Mouse (Mus musculus): Measurements from ENCODE around the gene Mipep. TPM values are rescaled to one million over a fixed set of nuclear protein-coding genes. Genes with fewer than 3 reads are reported as not detected.

Gene Mipep
- polyA plus RNA-seq, 1 experiment from 2014 or later, result 18.2 TPM

GRCm38 (mm10) chr14:60743681-60744080 lies 40.7 kb upstream of the Mipep start:
- ATAC-seq (ENCODE audit: insufficient read depth, low FRiP score, low read depth), result no peak
- WGBS, result 52% methylated on average over 9 of the region's 9 CpGs

GRCm38 (mm10) chr14:60745201-60745600 lies 39.2 kb upstream of the Mipep start:
- peak; percentile 21; the same call in 1 of the 2 replicates for ATAC-seq (ENCODE audit: insufficient read depth, low FRiP score, low read depth)
- Histone ChIP-seq H3K4me2 (no peak overlapping the region), H3K9me3 (no peaks in the 10 kb centered on the region), H3K9ac (no peak overlapping the region), H3K27ac (no peak overlapping the region), H3K36me3 (no peaks in the 10 kb centered on the region), H3K4me1 (0 out of 2 replicates have a peak, but pooled peaks cover 7% of the 10 kb centered on the region), H3K4me3 (replicated peaks) (no peak overlapping the region), H3K27me3 (replicated peaks) (no peaks in the 10 kb centered on the region)
- 62% methylated on average over 6 of the region's 6 CpGs for WGBS

More at GRCm38 (mm10) chr14:60743681-60744080, 40.7 kb upstream of the Mipep start:
- no peaks in the 10 kb centered on the region for H3K9me3 ChIP-seq
- H3K27ac ChIP-seq, result no peak overlapping the region
- H3K27me3 ChIP-seq (replicated peaks), result no peaks in the 10 kb centered on the region
- H3K9ac ChIP-seq, result no peak overlapping the region
- H3K4me3 ChIP-seq (replicated peaks), result no peak overlapping the region
- H3K36me3 ChIP-seq, result no peaks in the 10 kb centered on the region
- 0 out of 2 replicates have a peak, but pooled peaks cover 12% of the 10 kb centered on the region for H3K4me1 ChIP-seq
- no peak overlapping the region for H3K4me2 ChIP-seq

- no peaks in the 10 kb centered on the region for H3K27me3 ChIP-seq (replicated peaks)
- 92% methylated on average over 10 of the region's 10 CpGs for WGBS
- H3K9ac ChIP-seq, result no peak overlapping the region
- no peak overlapping the region for H3K27ac ChIP-seq
- H3K36me3 ChIP-seq, result peaks cover 3% of the 10 kb centered on the region; the same call in 1 of the 2 replicates
- H3K4me1 ChIP-seq, result 0 out of 2 replicates have a peak, but pooled peaks cover 7% of the 10 kb centered on the region
- no peak overlapping the region for H3K4me2 ChIP-seq
- ATAC-seq (ENCODE audit: insufficient read depth, low FRiP score, low read depth), result no peak
- H3K4me3 ChIP-seq (replicated peaks), result no peak overlapping the region
- H3K9me3 ChIP-seq, result no peaks in the 10 kb centered on the region
These were observed 38.2 kb upstream of the Mipep start for GRCm38 (mm10) chr14:60746141-60746540.

GRCm38 (mm10) chr14:60747154-60747870 lies 37.1 kb upstream of the Mipep start:
- H3K4me2 ChIP-seq, result no peak overlapping the region
- no peaks in the 10 kb centered on the region for H3K9me3 ChIP-seq
- H3K4me3 ChIP-seq (replicated peaks), result no peak overlapping the region
- H3K27ac ChIP-seq, result no peak overlapping the region
- 85% methylated on average over 21 of the region's 21 CpGs for WGBS
- no peak for ATAC-seq (ENCODE audit: insufficient read depth, low FRiP score, low read depth)
- no peak overlapping the region for H3K9ac ChIP-seq
- peaks cover 9% of the 10 kb centered on the region; the same call in 1 of the 2 replicates for H3K36me3 ChIP-seq
- H3K27me3 ChIP-seq (replicated peaks), result no peaks in the 10 kb centered on the region
- H3K4me1 ChIP-seq, result 0 out of 2 replicates have a peak, but pooled peaks cover 2% of the 10 kb centered on the region

GRCm38 (mm10) chr14:60749880-60750279 lies 34.5 kb upstream of the Mipep start:
- Histone ChIP-seq H3K9me3 (no peaks in the 10 kb centered on the region), H3K4me2 (no peak overlapping the region), H3K36me3 (peaks cover 17% of the 10 kb centered on the region), H3K27me3 (replicated peaks) (no peaks in the 10 kb centered on the region), H3K27ac (no peak overlapping the region), H3K9ac (no peak overlapping the region), H3K4me3 (replicated peaks) (no peak overlapping the region), H3K4me1 (no peaks in the 10 kb centered on the region)
- no peak for ATAC-seq (ENCODE audit: insufficient read depth, low FRiP score, low read depth)
- 72% methylated on average over 12 of the region's 12 CpGs for WGBS

- H3K27ac ChIP-seq, result no peak overlapping the region
- H3K9ac ChIP-seq, result no peak overlapping the region
- H3K4me2 ChIP-seq, result no peak overlapping the region
- H3K9me3 ChIP-seq, result no peaks in the 10 kb centered on the region
- no peak overlapping the region for H3K4me3 ChIP-seq (replicated peaks)
- ATAC-seq (ENCODE audit: insufficient read depth, low FRiP score, low read depth), result no peak
- no peaks in the 10 kb centered on the region for H3K27me3 ChIP-seq (replicated peaks)
- no peaks in the 10 kb centered on the region for H3K4me1 ChIP-seq
- WGBS, result 89% methylated on average over 16 of the region's 16 CpGs
- peaks cover 17% of the 10 kb centered on the region for H3K36me3 ChIP-seq
These were observed 32.8 kb upstream of the Mipep start for GRCm38 (mm10) chr14:60751581-60751980.

GRCm38 (mm10) chr14:60752892-60753800 lies 31.2 kb upstream of the Mipep start:
- H3K36me3 ChIP-seq, result peaks cover 20% of the 10 kb centered on the region
- no peaks in the 10 kb centered on the region for H3K27me3 ChIP-seq (replicated peaks)
- H3K4me1 ChIP-seq, result no peaks in the 10 kb centered on the region
- ATAC-seq (ENCODE audit: insufficient read depth, low FRiP score, low read depth), result no peak; the same call in 1 of the 2 replicates
- no peak overlapping the region for H3K4me3 ChIP-seq (replicated peaks)
- WGBS, result 86% methylated on average over 14 of the region's 14 CpGs
- H3K27ac ChIP-seq, result no peak overlapping the region
- no peak overlapping the region for H3K4me2 ChIP-seq
- H3K9ac ChIP-seq, result no peak overlapping the region
- no peaks in the 10 kb centered on the region for H3K9me3 ChIP-seq

- no peak for ATAC-seq (ENCODE audit: insufficient read depth, low FRiP score, low read depth)
- H3K4me2 ChIP-seq, result no peak overlapping the region
- no peak overlapping the region for H3K27ac ChIP-seq
- H3K9me3 ChIP-seq, result no peaks in the 10 kb centered on the region
- no peaks in the 10 kb centered on the region for H3K4me1 ChIP-seq
- no peak overlapping the region for H3K4me3 ChIP-seq (replicated peaks)
- 94% methylated on average over 10 of the region's 10 CpGs for WGBS
- no peaks in the 10 kb centered on the region for H3K27me3 ChIP-seq (replicated peaks)
- H3K9ac ChIP-seq, result no peak overlapping the region
- peaks cover 20% of the 10 kb centered on the region for H3K36me3 ChIP-seq
These were observed 30.6 kb upstream of the Mipep start for GRCm38 (mm10) chr14:60753801-60754126.

- no peak for ATAC-seq (ENCODE audit: insufficient read depth, low FRiP score, low read depth)
- H3K4me2 ChIP-seq, result no peak overlapping the region
- WGBS, result 95% methylated on average over 5 of the region's 5 CpGs
- peaks cover 20% of the 10 kb centered on the region for H3K36me3 ChIP-seq
- no peak overlapping the region for H3K27ac ChIP-seq
- H3K27me3 ChIP-seq (replicated peaks), result no peaks in the 10 kb centered on the region
- no peaks in the 10 kb centered on the region for H3K9me3 ChIP-seq
- H3K9ac ChIP-seq, result no peak overlapping the region
- H3K4me1 ChIP-seq, result no peaks in the 10 kb centered on the region
- no peak overlapping the region for H3K4me3 ChIP-seq (replicated peaks)
These were observed 29.7 kb upstream of the Mipep start for GRCm38 (mm10) chr14:60754656-60755055.

GRCm38 (mm10) chr14:60756271-60756670 lies 28.1 kb upstream of the Mipep start:
- no peak overlapping the region for H3K4me3 ChIP-seq (replicated peaks)
- peaks cover 19% of the 10 kb centered on the region; the same call in 1 of the 2 replicates for H3K36me3 ChIP-seq
- H3K27ac ChIP-seq, result 0 out of 2 replicates have a peak overlapping the region, but pooled peaks have one; percentile 11
- 66% methylated on average over 15 of the region's 15 CpGs for WGBS
- no peaks in the 10 kb centered on the region for H3K4me1 ChIP-seq
- H3K4me2 ChIP-seq, result no peak overlapping the region
- H3K9ac ChIP-seq, result no peak overlapping the region
- ATAC-seq (ENCODE audit: insufficient read depth, low FRiP score, low read depth), result no peak; the same call in 1 of the 2 replicates
- no peaks in the 10 kb centered on the region for H3K27me3 ChIP-seq (replicated peaks)
- no peaks in the 10 kb centered on the region for H3K9me3 ChIP-seq

- Histone ChIP-seq H3K27me3 (replicated peaks) (no peaks in the 10 kb centered on the region), H3K4me3 (replicated peaks) (no peak overlapping the region), H3K4me2 (no peak overlapping the region), H3K27ac (no peak overlapping the region), H3K9me3 (no peaks in the 10 kb centered on the region), H3K36me3 (peaks cover 15% of the 10 kb centered on the region; the same call in 1 of the 2 replicates), H3K4me1 (no peaks in the 10 kb centered on the region), H3K9ac (no peak overlapping the region)
- 90% methylated on average over 8 of the region's 8 CpGs for WGBS
- no peak for ATAC-seq (ENCODE audit: insufficient read depth, low FRiP score, low read depth)
These were observed 27.1 kb upstream of the Mipep start for GRCm38 (mm10) chr14:60757265-60757664.

GRCm38 (mm10) chr14:60757722-60758121 lies 26.7 kb upstream of the Mipep start:
- no peaks in the 10 kb centered on the region for H3K9me3 ChIP-seq
- ATAC-seq (ENCODE audit: insufficient read depth, low FRiP score, low read depth), result no peak
- H3K36me3 ChIP-seq, result peaks cover 15% of the 10 kb centered on the region; the same call in 1 of the 2 replicates
- H3K4me1 ChIP-seq, result no peaks in the 10 kb centered on the region
- H3K27ac ChIP-seq, result no peak overlapping the region
- H3K4me2 ChIP-seq, result no peak overlapping the region
- no peak overlapping the region for H3K4me3 ChIP-seq (replicated peaks)
- WGBS, result 93% methylated on average over 7 of the region's 7 CpGs
- H3K27me3 ChIP-seq (replicated peaks), result no peaks in the 10 kb centered on the region
- no peak overlapping the region for H3K9ac ChIP-seq
